Mouse (Mus musculus): ENCODE data around the gene Pla2g2c.

GRCm38 (mm10) chr4:138775435-138775834 lies 50.8 kb downstream of the Pla2g2c start, which contains the start of gene Pla2g2d:
- TF ChIP-seq CTCF (IDR thresholded peaks at IDR 0.05; ENCODE audit: borderline replicate concordance, insufficient read depth, low read depth, low read length) (no peak), POLR2A (IDR thresholded peaks at IDR 0.05; ENCODE audit: borderline replicate concordance, insufficient read depth, low read length) (no peak)

Data from cerebellum, adult 2 months (tissue).